Mouse (Mus musculus): ENCODE measurements around the gene Gm20547.

- TF ChIP-seq POLR2A (IDR thresholded peaks at IDR 0.05; ENCODE audit: extremely low read depth, insufficient read depth, low read length) = no peak
- TF ChIP-seq CTCF (IDR thresholded peaks at IDR 0.05; ENCODE audit: extremely low read depth, insufficient read depth, low read length) = no peak
Observed at GRCm38 (mm10) chr17:34838785-34839184, 43.1 kb downstream of the Gm20547 start.
